Mouse (Mus musculus): ENCODE measurements around the gene Borcs7. TPM values are rescaled to one million over a fixed set of nuclear protein-coding genes. Genes with fewer than 3 reads are reported as not detected.

The Borcs7 gene
- polyA plus RNA-seq, 1 experiment, result 4.0 TPM

DNA sequence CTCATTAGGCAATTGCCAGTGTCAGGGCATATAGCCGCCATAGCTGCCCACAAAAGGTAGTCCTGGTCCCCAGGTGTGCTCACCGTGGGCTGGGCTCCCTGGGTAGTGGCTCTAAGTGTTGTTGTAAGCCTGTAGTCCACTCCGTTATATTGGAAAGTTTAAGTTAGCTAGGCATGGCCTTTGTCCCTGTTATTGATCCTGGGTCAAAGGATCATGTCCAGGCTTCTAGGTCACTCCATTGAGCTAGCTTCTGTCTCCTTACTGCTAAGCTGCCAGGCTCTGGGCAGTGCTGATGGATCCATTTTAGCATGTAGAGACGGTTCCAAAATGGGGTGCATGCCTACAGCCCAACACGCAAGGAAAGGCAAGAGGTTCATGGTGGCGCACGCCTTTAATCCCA is 31.4 kb upstream of the Borcs7 start:
- TF ChIP-seq CEBPB (IDR thresholded peaks at IDR 0.05; ENCODE audit: low read depth) (no peak), MYOD1 (IDR thresholded peaks at IDR 0.05; ENCODE audit: control insufficient read depth, insufficient read length, low read depth) (no peak), MAX (IDR thresholded peaks at IDR 0.05) (no peak), USF1 (IDR thresholded peaks at IDR 0.05; ENCODE audit: low read depth) (no peak), FOSL1 (IDR thresholded peaks at IDR 0.05; ENCODE audit: insufficient read depth, low read length, poor library complexity, severe bottlenecking) (no peak), MYOG (IDR thresholded peaks at IDR 0.05; ENCODE audit: control insufficient read depth, extremely low read depth, insufficient read length) (no peak), CTCF (IDR thresholded peaks at IDR 0.05; ENCODE audit: control insufficient read depth, insufficient read depth, insufficient read length) (no peak)
- H3K36me3 ChIP-seq (ENCODE audit: control insufficient read depth, insufficient read depth), result peaks cover 23% of the 10 kb centered on the region
- no peaks in the 10 kb centered on the region for H3K27me3 ChIP-seq (ENCODE audit: control insufficient read depth, insufficient read depth, insufficient read length)
- no peaks in the 10 kb centered on the region for H3K79me3 ChIP-seq (ENCODE audit: low read depth)
- H3K79me2 ChIP-seq (ENCODE audit: control insufficient read depth, insufficient read depth), result no peaks in the 10 kb centered on the region
- H3K4me3 ChIP-seq (ENCODE audit: insufficient read depth, poor library complexity, severe bottlenecking), result no peak overlapping the region
- H3ac ChIP-seq (ENCODE audit: control insufficient read depth, insufficient read length, low read depth), result no peak overlapping the region

DNA sequence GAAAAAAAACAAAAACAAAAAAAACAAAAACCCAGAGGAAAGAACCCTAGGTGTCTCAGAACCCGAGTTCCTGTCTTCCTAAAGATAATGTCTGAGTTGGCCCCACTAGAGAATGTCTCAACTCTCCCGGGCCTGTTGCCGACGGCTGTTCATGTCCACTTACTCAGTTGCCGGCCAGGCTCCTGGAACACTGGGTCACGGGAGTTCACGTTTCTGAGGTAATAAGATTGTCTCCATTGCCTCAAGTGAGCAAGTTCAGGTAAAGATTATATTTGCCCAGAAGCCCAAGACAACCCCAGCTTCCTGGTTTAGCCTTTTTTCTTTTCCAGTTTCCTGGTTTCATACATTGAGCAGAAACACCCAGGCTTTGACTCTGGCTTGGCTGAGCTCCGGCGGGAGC is 30.9 kb upstream of the Borcs7 start:
- H3K79me3 ChIP-seq (ENCODE audit: low read depth), result no peaks in the 10 kb centered on the region
- no peak overlapping the region for H3K4me3 ChIP-seq (ENCODE audit: insufficient read depth, poor library complexity, severe bottlenecking)
- TF ChIP-seq CEBPB (IDR thresholded peaks at IDR 0.05; ENCODE audit: low read depth) (no peak), MAX (IDR thresholded peaks at IDR 0.05) (no peak)
- no peak overlapping the region for H3ac ChIP-seq (ENCODE audit: control insufficient read depth, insufficient read length, low read depth)
- H3K79me2 ChIP-seq (ENCODE audit: control insufficient read depth, insufficient read depth), result no peaks in the 10 kb centered on the region
- H3K27me3 ChIP-seq (ENCODE audit: control insufficient read depth, insufficient read depth, insufficient read length), result no peaks in the 10 kb centered on the region
- peaks cover 20% of the 10 kb centered on the region for H3K36me3 ChIP-seq (ENCODE audit: control insufficient read depth, insufficient read depth)

DNA sequence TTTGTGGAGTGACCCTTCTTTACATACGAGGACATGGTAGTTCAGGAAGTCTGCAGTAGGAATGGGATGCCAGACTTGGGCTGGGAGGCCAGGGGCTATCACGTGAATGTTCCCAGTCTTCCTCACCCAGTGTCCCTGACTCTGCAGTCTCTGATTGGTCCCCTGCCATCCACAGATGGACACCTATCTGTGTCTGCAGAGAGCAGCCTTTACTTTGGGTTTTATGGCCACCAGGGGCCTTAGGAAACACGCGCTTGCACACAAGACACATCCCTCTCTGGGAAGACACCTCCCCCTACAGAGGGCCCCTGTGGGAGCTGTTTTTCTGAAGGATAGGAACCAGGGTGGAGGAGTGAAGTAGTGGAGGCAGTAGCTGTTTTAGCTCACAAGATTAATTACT is 28.2 kb upstream of the Borcs7 start:
- H3K27me3 ChIP-seq (ENCODE audit: control insufficient read depth, insufficient read depth, insufficient read length), result no peaks in the 10 kb centered on the region
- no peaks in the 10 kb centered on the region for H3K79me2 ChIP-seq (ENCODE audit: control insufficient read depth, insufficient read depth)
- H3K36me3 ChIP-seq (ENCODE audit: control insufficient read depth, insufficient read depth), result peaks cover 2% of the 10 kb centered on the region
- H3ac ChIP-seq (ENCODE audit: control insufficient read depth, insufficient read length, low read depth), result no peak overlapping the region
- no peak overlapping the region for H3K4me3 ChIP-seq (ENCODE audit: insufficient read depth, poor library complexity, severe bottlenecking)
- no peaks in the 10 kb centered on the region for H3K79me3 ChIP-seq (ENCODE audit: low read depth)
- no peak for TF ChIP-seq CTCF (IDR thresholded peaks at IDR 0.05; ENCODE audit: control insufficient read depth, insufficient read depth, insufficient read length)
- no peak for TF ChIP-seq USF1 (IDR thresholded peaks at IDR 0.05; ENCODE audit: low read depth)
- TF ChIP-seq CEBPB (IDR thresholded peaks at IDR 0.05; ENCODE audit: low read depth), result no peak
- TF ChIP-seq MYOG (IDR thresholded peaks at IDR 0.05; ENCODE audit: control insufficient read depth, extremely low read depth, insufficient read length), result no peak
- TF ChIP-seq MAX (IDR thresholded peaks at IDR 0.05), result no peak
- TF ChIP-seq MYOD1 (IDR thresholded peaks at IDR 0.05; ENCODE audit: control insufficient read depth, insufficient read length, low read depth), result no peak
- TF ChIP-seq FOSL1 (IDR thresholded peaks at IDR 0.05; ENCODE audit: insufficient read depth, low read length, poor library complexity, severe bottlenecking), result no peak

DNA sequence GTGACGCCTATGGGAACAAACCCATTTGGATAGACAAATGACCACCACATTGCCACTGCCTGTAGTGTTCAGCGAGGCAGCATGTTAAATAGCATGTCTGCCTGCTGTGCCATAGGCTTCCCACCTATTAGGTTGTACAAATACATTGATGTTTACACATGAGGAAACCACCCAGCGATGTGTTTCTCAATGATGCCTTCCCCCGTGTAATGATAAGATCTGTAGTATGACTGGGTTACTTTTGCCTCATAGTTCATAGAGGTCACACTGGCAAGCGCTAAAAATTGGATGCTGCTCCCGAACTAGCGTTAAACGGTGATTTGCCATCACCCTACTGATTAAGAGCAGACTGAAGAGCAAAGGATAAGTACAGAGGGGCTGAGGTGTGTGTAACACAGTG is 27.5 kb upstream of the Borcs7 start:
- Histone ChIP-seq H3K36me3 (ENCODE audit: control insufficient read depth, insufficient read depth) (no peaks in the 10 kb centered on the region), H3K79me3 (ENCODE audit: low read depth) (no peaks in the 10 kb centered on the region), H3K79me2 (ENCODE audit: control insufficient read depth, insufficient read depth) (no peaks in the 10 kb centered on the region), H3K4me3 (ENCODE audit: insufficient read depth, poor library complexity, severe bottlenecking) (no peak overlapping the region), H3K27me3 (ENCODE audit: control insufficient read depth, insufficient read depth, insufficient read length) (peaks cover 2% of the 10 kb centered on the region), H3ac (ENCODE audit: control insufficient read depth, insufficient read length, low read depth) (no peak overlapping the region)
- TF ChIP-seq CEBPB (IDR thresholded peaks at IDR 0.05; ENCODE audit: low read depth) (no peak), MYOD1 (IDR thresholded peaks at IDR 0.05; ENCODE audit: control insufficient read depth, insufficient read length, low read depth) (no peak), USF1 (IDR thresholded peaks at IDR 0.05; ENCODE audit: low read depth) (no peak), FOSL1 (IDR thresholded peaks at IDR 0.05; ENCODE audit: insufficient read depth, low read length, poor library complexity, severe bottlenecking) (no peak), CTCF (IDR thresholded peaks at IDR 0.05; ENCODE audit: control insufficient read depth, insufficient read depth, insufficient read length) (no peak), MAX (IDR thresholded peaks at IDR 0.05) (no peak), MYOG (IDR thresholded peaks at IDR 0.05; ENCODE audit: control insufficient read depth, extremely low read depth, insufficient read length) (no peak)

DNA sequence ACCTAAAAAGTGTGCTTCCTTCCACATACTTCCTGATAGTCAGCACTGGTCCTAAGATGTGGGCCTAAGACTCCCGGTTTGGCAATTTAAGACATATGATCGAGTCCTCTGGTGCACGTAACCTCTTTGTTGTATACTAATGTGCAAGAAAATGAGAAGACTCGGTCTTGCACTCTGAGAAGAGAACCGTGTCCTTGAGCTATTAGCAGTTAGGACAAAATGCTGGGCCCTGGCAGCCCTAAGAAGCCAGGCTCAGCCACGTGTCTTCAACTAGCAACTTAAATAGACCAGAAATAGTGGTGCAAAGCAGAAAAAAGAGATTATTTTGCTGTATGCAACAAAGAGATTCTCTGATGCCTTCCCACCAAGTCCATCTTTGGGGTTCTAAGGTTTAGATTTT is 26.9 kb upstream of the Borcs7 start:
- Histone ChIP-seq H3K4me3 (ENCODE audit: insufficient read depth, poor library complexity, severe bottlenecking) (no peak overlapping the region), H3K36me3 (ENCODE audit: control insufficient read depth, insufficient read depth) (no peaks in the 10 kb centered on the region), H3K27me3 (ENCODE audit: control insufficient read depth, insufficient read depth, insufficient read length) (peaks cover 3% of the 10 kb centered on the region), H3K79me3 (ENCODE audit: low read depth) (no peaks in the 10 kb centered on the region), H3K79me2 (ENCODE audit: control insufficient read depth, insufficient read depth) (no peaks in the 10 kb centered on the region), H3ac (ENCODE audit: control insufficient read depth, insufficient read length, low read depth) (no peak overlapping the region)
- TF ChIP-seq CTCF (IDR thresholded peaks at IDR 0.05; ENCODE audit: control insufficient read depth, insufficient read depth, insufficient read length) (no peak), USF1 (IDR thresholded peaks at IDR 0.05; ENCODE audit: low read depth) (no peak), MAX (IDR thresholded peaks at IDR 0.05) (no peak), CEBPB (IDR thresholded peaks at IDR 0.05; ENCODE audit: low read depth) (no peak), FOSL1 (IDR thresholded peaks at IDR 0.05; ENCODE audit: insufficient read depth, low read length, poor library complexity, severe bottlenecking) (no peak), MYOG (IDR thresholded peaks at IDR 0.05; ENCODE audit: control insufficient read depth, extremely low read depth, insufficient read length) (no peak)

DNA sequence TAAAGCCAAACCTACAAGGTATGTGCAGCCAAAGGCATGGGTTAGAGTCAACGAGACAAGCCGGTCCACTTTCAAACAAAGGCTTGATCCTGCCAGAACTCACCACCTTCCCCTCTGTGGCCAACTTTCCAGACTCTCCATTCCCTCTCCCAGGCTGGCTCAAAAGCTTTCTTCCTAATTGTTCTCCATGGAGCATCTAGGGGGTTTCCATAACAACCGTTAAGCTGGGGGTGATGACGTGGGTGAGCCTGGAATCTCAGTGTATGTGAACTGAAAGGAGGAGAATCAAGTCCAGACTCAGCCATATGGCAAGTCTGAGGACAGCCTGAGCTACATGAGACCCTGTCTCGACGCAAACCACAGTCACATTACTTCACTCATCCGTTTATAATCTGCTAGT is 24.2 kb upstream of the Borcs7 start:
- no peaks in the 10 kb centered on the region for H3K36me3 ChIP-seq (ENCODE audit: control insufficient read depth, insufficient read depth)
- no peak overlapping the region for H3K4me3 ChIP-seq (ENCODE audit: insufficient read depth, poor library complexity, severe bottlenecking)

More for the DNA sequence above, 24.2 kb upstream of the Borcs7 start:
- H3K79me2 ChIP-seq (ENCODE audit: control insufficient read depth, insufficient read depth), result no peaks in the 10 kb centered on the region
- H3ac ChIP-seq (ENCODE audit: control insufficient read depth, insufficient read length, low read depth), result no peak overlapping the region
- no peaks in the 10 kb centered on the region for H3K79me3 ChIP-seq (ENCODE audit: low read depth)
- peaks cover 3% of the 10 kb centered on the region for H3K27me3 ChIP-seq (ENCODE audit: control insufficient read depth, insufficient read depth, insufficient read length)
- TF ChIP-seq MAX (IDR thresholded peaks at IDR 0.05) (no peak), CTCF (IDR thresholded peaks at IDR 0.05; ENCODE audit: control insufficient read depth, insufficient read depth, insufficient read length) (no peak)

Measured in C2C12 (cell line).